In the genomic region with DNA sequence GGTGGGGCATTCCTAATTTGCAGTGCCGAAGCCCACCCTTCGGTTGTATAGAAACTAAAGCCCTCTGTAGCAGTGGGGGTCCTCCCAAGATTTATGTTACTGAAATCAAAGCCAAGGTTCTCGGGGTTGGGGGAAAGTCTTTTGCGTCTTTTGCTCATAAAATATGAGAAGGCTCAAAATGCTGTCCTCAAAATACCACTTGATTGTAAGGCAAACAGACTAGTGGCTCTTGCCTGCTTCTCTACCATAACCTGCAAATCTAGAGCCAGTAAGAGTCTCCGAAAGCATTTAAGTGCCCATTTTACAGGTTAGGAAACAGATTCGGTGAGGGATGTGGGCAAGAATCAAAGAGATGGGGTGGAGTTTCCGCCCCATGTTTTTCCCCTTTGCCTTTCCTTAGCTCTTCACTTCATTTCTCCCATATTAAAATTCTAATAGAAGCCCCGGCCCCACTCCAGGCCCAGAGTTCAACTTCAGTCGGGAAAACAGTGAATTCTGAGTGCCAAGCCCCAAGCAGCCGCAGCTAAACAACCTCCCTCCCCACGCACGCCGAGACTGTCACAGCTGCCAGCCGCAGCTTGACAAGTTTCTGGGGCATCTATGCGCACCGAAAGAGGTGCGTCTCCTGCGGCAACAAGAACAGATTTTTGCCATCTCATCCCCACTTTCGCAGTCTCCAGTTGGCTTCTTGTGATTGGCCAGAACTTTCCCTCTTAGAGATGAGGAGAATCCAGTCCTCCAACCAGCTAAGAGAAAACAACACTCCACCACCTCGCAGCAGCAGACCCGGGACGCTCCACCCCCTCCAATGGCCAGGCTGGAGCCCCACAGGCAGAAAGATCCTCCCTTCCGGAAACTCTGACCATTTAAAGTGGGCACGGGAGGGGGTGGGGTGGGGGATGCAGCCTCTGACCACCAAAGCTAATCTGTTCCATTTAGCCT, we compare ENCODE assay signal across 8 mouse cellular contexts. TPM values are rescaled to one million over a fixed set of nuclear protein-coding genes. Genes with fewer than 3 reads are reported as not detected.
DNase-seq lines count a peak whose midpoint lies in the region.

No protein-coding gene starts in this region.

- DNase-seq in adrenal gland, adult 2 months: peak; percentile 93
- peak; percentile 89 for DNase-seq in embryo, embryonic 11 days
- DNase-seq in gastrocnemius, postnatal 25 days: peak; percentile 79
- peak; percentile 1 for DNase-seq in induced T-regulatory cell, adult 2 months (ENCODE audit: low read depth)
- DNase-seq in left cerebral cortex, adult 8-10 months (ENCODE audit: low spot score in 2 of 2): peak; percentile 72 to 88
- peak; percentile 80 to 88 for DNase-seq in lung, postnatal 4 days
- DNase-seq in right cerebral cortex, postnatal 25 days: peak; percentile 74
- no peak for DNase-seq in thymus, postnatal 4 days

RNA-seq across cellular contexts. Expression of a gene that starts 33.7 kb away (rescaled TPM):
- total RNA-seq in adrenal gland, adult 2 months (2021): 10 to 100 TPM; 27.5 to 53.2 TPM
- polyA plus RNA-seq in adrenal gland, adult 2 months (2012; rRNA removed): 9.4 and 11.3 TPM in 2 replicates
- total RNA-seq in gastrocnemius, postnatal 25 days (2021): under 1 TPM in 1 of 2 experiments, not detected in 1; 0.16 TPM
- total RNA-seq in left cerebral cortex, adult 8-10 months (2022): 1,000 to 10,000 TPM; 2,805 to 3,008 (median 2,879) TPM

Comparison
In these comparisons a context has a peak if more than half of its experiments do, and no peak if none do; other contexts are left out.
1. RNA of a gene that starts 33.7 kb away (total RNA-seq): 2,805 to 3,008 TPM in left cerebral cortex, adult 8-10 months; 27.5 to 53.2 TPM in adrenal gland, adult 2 months and 0.16 TPM in gastrocnemius, postnatal 25 days; every median in the first group is over 10 times any median in the second.